Comparison of ENCODE assay signal across 10 mouse cellular contexts in the genomic region with DNA sequence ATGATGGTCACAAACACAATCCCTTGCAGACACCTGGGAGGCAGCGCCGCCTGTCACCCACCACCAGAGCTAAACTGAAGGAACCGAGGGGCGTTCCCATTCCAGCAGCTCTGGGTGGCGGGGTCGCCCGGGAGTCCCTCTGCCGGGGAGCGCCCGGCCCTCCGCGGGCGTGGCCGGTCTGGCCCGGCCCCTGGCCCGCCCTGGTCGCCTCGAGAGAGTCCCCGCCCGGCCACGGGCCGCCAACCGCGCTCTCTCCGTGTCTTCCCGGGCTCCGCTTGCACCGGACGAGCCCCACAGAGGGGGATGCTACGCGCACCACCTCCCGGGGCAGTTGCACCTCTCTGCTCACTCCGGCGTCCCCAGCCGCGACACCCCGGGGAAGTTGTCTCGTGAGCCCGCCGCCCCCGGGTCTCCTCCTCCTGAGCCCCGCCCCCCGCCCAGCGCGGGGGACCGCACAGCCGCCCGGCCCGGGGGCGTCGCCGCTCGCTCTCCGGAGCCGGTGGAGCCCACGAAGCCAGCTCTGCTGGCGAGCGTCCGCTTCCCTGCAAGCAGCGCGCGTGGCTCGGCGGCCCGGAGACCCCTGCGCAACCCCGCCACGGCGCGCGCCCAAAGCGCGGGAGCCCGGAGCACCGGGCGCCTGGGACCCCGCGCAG. TPM values are rescaled to one million over a fixed set of nuclear protein-coding genes. Genes with fewer than 3 reads are reported as not detected.
DNase-seq lines count a peak whose midpoint lies in the region; ATAC-seq lines count a peak whose summit lies in the region.
"Had no signal": no experiment of that assay in that cellular context is flagged by ENCODE, and none has a peak within 500 bp of the region (broad histone marks: within the 10 kb centered on the region; RNA-seq: fewer than 3 reads in every experiment).

A gene (plus strand): TSS at position 564 of the 653 bp plus-strand sequence.

- H3K4me2 ChIP-seq in intestine, embryonic 16.5 days (ENCODE audit: low read depth, low read length) = peak within 1 kb of the TSS; percentile 99
- peak within 1 kb of the TSS; percentile 98 for H3K4me2 ChIP-seq in limb, embryonic 12.5 days
- peak within 1 kb of the TSS; percentile 99 for H3K4me2 ChIP-seq in midbrain, embryonic 11.5 days

- H3K4me3 ChIP-seq in erythroblast, embryonic 14.5 days (replicated peaks) = peak within 1 kb of the TSS; percentile 38
- peak within 1 kb of the TSS; percentile 72 for H3K4me3 ChIP-seq in intestine, embryonic 16.5 days (ENCODE audit: low read length)
- peak within 1 kb of the TSS; percentile 74 for H3K4me3 ChIP-seq in limb, embryonic 12.5 days (replicated peaks)
- peak within 1 kb of the TSS; percentile 71 for H3K4me3 ChIP-seq in midbrain, embryonic 11.5 days (ENCODE audit: low read depth, low read length)
- H3K4me3 ChIP-seq: myocyte had no signal

- no peaks in the 10 kb centered on the region for H3K9me3 ChIP-seq in erythroblast, embryonic 14.5 days (ENCODE audit: control insufficient read depth, low read length)
- H3K9me3 ChIP-seq in intestine, embryonic 16.5 days (ENCODE audit: control insufficient read depth, low read length) = no peaks in the 10 kb centered on the region
- H3K9me3 ChIP-seq in limb, embryonic 12.5 days = no peaks in the 10 kb centered on the region
- H3K9me3 ChIP-seq in midbrain, embryonic 11.5 days (ENCODE audit: control insufficient read depth, low read length) = no peaks in the 10 kb centered on the region

- peaks cover 30% of the 10 kb centered on the region for H3K27me3 ChIP-seq in erythroblast, embryonic 14.5 days (ENCODE audit: control insufficient read depth)
- 0 out of 2 replicates have a peak, but pooled peaks cover 3% of the 10 kb centered on the region for H3K27me3 ChIP-seq in intestine, embryonic 16.5 days (replicated peaks; ENCODE audit: control insufficient read depth, insufficient read depth, low read length)
- peaks cover 55% of the 10 kb centered on the region for H3K27me3 ChIP-seq in limb, embryonic 12.5 days
- peaks cover 13% of the 10 kb centered on the region; the same call in 1 of the 2 replicates for H3K27me3 ChIP-seq in midbrain, embryonic 11.5 days (ENCODE audit: control insufficient read depth, insufficient read depth, low read length)

- H3K4me1 ChIP-seq in erythroblast, embryonic 14.5 days (ENCODE audit: control insufficient read depth) = no peaks in the 10 kb centered on the region
- H3K4me1 ChIP-seq in intestine, embryonic 16.5 days (ENCODE audit: control insufficient read depth, insufficient read depth, low read length) = peaks cover 6% of the 10 kb centered on the region; the same call in 1 of the 2 replicates
- peaks cover 8% of the 10 kb centered on the region; the same call in 1 of the 2 replicates for H3K4me1 ChIP-seq in limb, embryonic 12.5 days (replicated peaks)
- no peaks in the 10 kb centered on the region; the same call in 1 of the 2 replicates for H3K4me1 ChIP-seq in midbrain, embryonic 11.5 days (ENCODE audit: control insufficient read depth, insufficient read depth, low read length)

- ATAC-seq in erythroblast, adult 5-6 weeks (replicated peaks; ENCODE audit: low FRiP score, poor library complexity, severe bottlenecking) = no peak
- ATAC-seq in intestine, embryonic 16.5 days = peak; percentile 87
- ATAC-seq in limb, embryonic 12.5 days (ENCODE audit: insufficient number of reproducible peaks, insufficient read depth, low FRiP score, low TSS enrichment, low read depth) = peak; percentile 78; the same call in 1 of the 2 replicates
- ATAC-seq in midbrain, embryonic 11.5 days (ENCODE audit: low FRiP score) = peak; percentile 89

- peak; percentile 54 to 59 for DNase-seq in cerebellum, postnatal 25 days
- peak; percentile 43 to 65 for DNase-seq in gastrocnemius, postnatal 4 days (ENCODE audit: low spot score in 2 of 2)
- peak; percentile 92 for DNase-seq in midbrain, embryonic 11.5 days (ENCODE audit: low spot score, missing footprints)
- peak; percentile 65 for DNase-seq in testis, postnatal 10 days (ENCODE audit: low spot score)

- H3K27ac ChIP-seq in intestine, embryonic 16.5 days (ENCODE audit: low read length) = no peak within 1 kb of the TSS; the same call in 1 of the 2 replicates
- no peak within 1 kb of the TSS for H3K27ac ChIP-seq in limb, embryonic 12.5 days
- no peak within 1 kb of the TSS for H3K27ac ChIP-seq in midbrain, embryonic 11.5 days (ENCODE audit: low read depth, low read length)

- no peaks in the 10 kb centered on the region for H3K36me3 ChIP-seq in erythroblast, embryonic 14.5 days (ENCODE audit: control insufficient read depth)
- H3K36me3 ChIP-seq in intestine, embryonic 16.5 days (ENCODE audit: control insufficient read depth, insufficient read depth, low read length) = no peaks in the 10 kb centered on the region
- no peaks in the 10 kb centered on the region for H3K36me3 ChIP-seq in limb, embryonic 12.5 days
- no peaks in the 10 kb centered on the region for H3K36me3 ChIP-seq in midbrain, embryonic 11.5 days (ENCODE audit: control insufficient read depth, insufficient read depth, low read length)

- H3K9ac ChIP-seq in intestine, embryonic 16.5 days (ENCODE audit: low read depth, low read length) = peak within 1 kb of the TSS; percentile 71
- H3K9ac ChIP-seq in limb, embryonic 12.5 days (replicated peaks) = peak within 1 kb of the TSS; percentile 73
- peak within 1 kb of the TSS; percentile 71 for H3K9ac ChIP-seq in midbrain, embryonic 11.5 days (ENCODE audit: low read length)

- WGBS in intestine, embryonic 16.5 days = under 1% methylated on average over 57 of the region's 78 CpGs
- under 1% methylated on average over 75 of the region's 78 CpGs for WGBS in limb, embryonic 12.5 days
- WGBS in midbrain, embryonic 11.5 days = under 1% methylated on average over 77 of the region's 78 CpGs

RNA-seq across cellular contexts. Expression of the gene that starts here (rescaled TPM):
- 0.01 and 0.06 TPM in 2 replicates for polyA plus RNA-seq in erythroblast, embryonic 14.5 days (2012)
- 7.5 and 8.6 TPM in 2 replicates for total RNA-seq in erythroblast, adult 5-6 weeks (2015; ENCODE audit: low replicate concordance)
- total RNA-seq in erythroblast, adult 5-6 weeks (2017; ENCODE audit: low replicate concordance) = 4.5 and 5.5 TPM in 2 replicates
- total RNA-seq in gastrocnemius, postnatal 4 days (2021) = 10 to 100 TPM; 60.5 to 63.7 TPM
- 8.4 TPM in 2 replicates for polyA plus RNA-seq in intestine, embryonic 16.5 days (2015; fragmentation: Nextera tagmentation; extraction: Ambion mirVana)
- polyA plus RNA-seq in limb, embryonic 12.5 days (2016; fragmentation: Nextera tagmentation; extraction: Ambion mirVana) = 3.9 and 4.3 TPM in 2 replicates
- polyA plus RNA-seq in midbrain, embryonic 11.5 days (2014; fragmentation: Nextera tagmentation; extraction: Ambion mirVana) = 2.3 and 2.8 TPM in 2 replicates
- polyA plus RNA-seq: C2C12 had no signal

Comparison
In these comparisons a context has a peak if more than half of its experiments do, and no peak if none do; other contexts are left out.
1. RNA of the gene that starts here (total RNA-seq): 60.5 to 63.7 TPM in gastrocnemius, postnatal 4 days; 4.5 to 8.6 TPM in erythroblast, adult 5-6 weeks; every median in the first group is over 4 times any median in the second.
2. Peak in every context shown above with its lines, with median percentiles within 50 percentile points of each other: H3K4me3 ChIP-seq, DNase-seq, H3K4me2 ChIP-seq and H3K9ac ChIP-seq.